Mouse (Mus musculus): ENCODE results near the gene Nppa. TPM values are rescaled to one million over a fixed set of nuclear protein-coding genes. Genes with fewer than 3 reads are reported as not detected.
A peak's percentile ranks its signal among the peaks of the same experiment; 100 is the strongest.

Gene Nppa
- polyA plus RNA-seq, 1 experiment from 2014 or later = 7.7 TPM

- Histone ChIP-seq H3K27me3 (ENCODE audit: low read depth, poor library complexity, severe bottlenecking) (no peaks in the 10 kb centered on the region), H3K27ac (no peak overlapping the region), H3K9me3 (replicated peaks) (no peaks in the 10 kb centered on the region), H3K36me3 (peaks cover 98% of the 10 kb centered on the region), H3K4me1 (no peaks in the 10 kb centered on the region), H3K4me3 (no peak overlapping the region)
- no peak for DNase-seq (ENCODE audit: low spot score)
- 89% methylated on average over 3 of the region's 3 CpGs for WGBS
Measured at GRCm38 (mm10) chr4:148024003-148024402, 23.5 kb downstream of the Nppa start.

- WGBS = 97% methylated on average over 7 of the region's 7 CpGs
- Histone ChIP-seq H3K9me3 (replicated peaks) (no peaks in the 10 kb centered on the region), H3K27ac (no peak overlapping the region), H3K36me3 (peaks cover 85% of the 10 kb centered on the region), H3K27me3 (ENCODE audit: low read depth, poor library complexity, severe bottlenecking) (no peaks in the 10 kb centered on the region), H3K4me1 (no peaks in the 10 kb centered on the region), H3K4me3 (no peak overlapping the region)
- no peak for DNase-seq (ENCODE audit: low spot score)
Measured at GRCm38 (mm10) chr4:148029297-148029696, 28.8 kb downstream of the Nppa start.

- Histone ChIP-seq H3K4me1 (no peaks in the 10 kb centered on the region), H3K27me3 (ENCODE audit: low read depth, poor library complexity, severe bottlenecking) (no peaks in the 10 kb centered on the region), H3K9me3 (replicated peaks) (no peaks in the 10 kb centered on the region), H3K36me3 (peaks cover 84% of the 10 kb centered on the region), H3K27ac (no peak overlapping the region), H3K4me3 (no peak overlapping the region)
- 90% methylated on average over 5 of the region's 5 CpGs for WGBS
- no peak for DNase-seq (ENCODE audit: low spot score)
Measured at GRCm38 (mm10) chr4:148030506-148030905, 30.0 kb downstream of the Nppa start.

- H3K4me3 ChIP-seq = no peak overlapping the region
- no peak overlapping the region for H3K27ac ChIP-seq
- 86% methylated on average over 7 of the region's 7 CpGs for WGBS
- peaks cover 8% of the 10 kb centered on the region for H3K4me1 ChIP-seq
- H3K36me3 ChIP-seq = peaks cover 63% of the 10 kb centered on the region
- no peaks in the 10 kb centered on the region for H3K9me3 ChIP-seq (replicated peaks)
- DNase-seq (ENCODE audit: low spot score) = no peak
- H3K27me3 ChIP-seq (ENCODE audit: low read depth, poor library complexity, severe bottlenecking) = no peaks in the 10 kb centered on the region
Measured at GRCm38 (mm10) chr4:148033858-148034410, 33.4 kb downstream of the Nppa start.

- Histone ChIP-seq H3K36me3 (peaks cover 53% of the 10 kb centered on the region), H3K4me3 (no peak overlapping the region), H3K9me3 (replicated peaks) (no peaks in the 10 kb centered on the region), H3K4me1 (peaks cover 22% of the 10 kb centered on the region), H3K27me3 (ENCODE audit: low read depth, poor library complexity, severe bottlenecking) (no peaks in the 10 kb centered on the region), H3K27ac (no peak overlapping the region)
- 87% methylated on average over 3 of the region's 3 CpGs for WGBS
- DNase-seq (ENCODE audit: low spot score) = no peak
Measured at GRCm38 (mm10) chr4:148035440-148035839, 34.9 kb downstream of the Nppa start.

- H3K27me3 ChIP-seq (ENCODE audit: low read depth, poor library complexity, severe bottlenecking) = no peaks in the 10 kb centered on the region
- 8% methylated on average over 26 of the region's 26 CpGs for WGBS
- H3K4me1 ChIP-seq = peaks cover 49% of the 10 kb centered on the region
- peak overlapping the region; percentile 70 for H3K4me3 ChIP-seq
- H3K36me3 ChIP-seq = peaks cover 40% of the 10 kb centered on the region
- DNase-seq (ENCODE audit: low spot score) = no peak
- peak overlapping the region; percentile 86 for H3K27ac ChIP-seq
- H3K9me3 ChIP-seq (replicated peaks) = no peaks in the 10 kb centered on the region
Measured at GRCm38 (mm10) chr4:148038079-148038599, 37.6 kb downstream of the Nppa start.

GRCm38 (mm10) chr4:148038600-148039253 is 38.2 kb downstream of the Nppa start, which contains the start of the genes Clcn6 and Mthfr:
Gene Clcn6 (minus strand): TSS chr4:148038821.
Gene Mthfr (plus strand): TSS chr4:148039077.
- under 1% methylated on average over 54 of the region's 54 CpGs for WGBS
- peak; percentile 99 for DNase-seq (ENCODE audit: low spot score)
- Histone ChIP-seq H3K4me3 (peak within 1 kb of the TSS; percentile 70), H3K9me3 (replicated peaks) (no peaks in the 10 kb centered on the region), H3K27ac (peak within 1 kb of the TSS; percentile 86), H3K27me3 (ENCODE audit: low read depth, poor library complexity, severe bottlenecking) (no peaks in the 10 kb centered on the region), H3K4me1 (peaks cover 49% of the 10 kb centered on the region), H3K36me3 (peaks cover 40% of the 10 kb centered on the region)

GRCm38 (mm10) chr4:148039254-148040028 is 38.9 kb downstream of the Nppa start:
- Histone ChIP-seq H3K36me3 (peaks cover 41% of the 10 kb centered on the region), H3K4me1 (peaks cover 49% of the 10 kb centered on the region), H3K9me3 (replicated peaks) (no peaks in the 10 kb centered on the region), H3K4me3 (peak overlapping the region; percentile 70), H3K27ac (peak overlapping the region; percentile 82), H3K27me3 (ENCODE audit: low read depth, poor library complexity, severe bottlenecking) (no peaks in the 10 kb centered on the region)
- no peak for DNase-seq (ENCODE audit: low spot score)
- 22% methylated on average over 19 of the region's 19 CpGs for WGBS

GRCm38 (mm10) chr4:148040029-148040830 is 39.7 kb downstream of the Nppa start:
- Histone ChIP-seq H3K4me3 (peak overlapping the region; percentile 57), H3K27me3 (ENCODE audit: low read depth, poor library complexity, severe bottlenecking) (no peaks in the 10 kb centered on the region), H3K27ac (peak overlapping the region; percentile 82), H3K36me3 (peaks cover 41% of the 10 kb centered on the region), H3K4me1 (peaks cover 49% of the 10 kb centered on the region), H3K9me3 (replicated peaks) (no peaks in the 10 kb centered on the region)
- DNase-seq (ENCODE audit: low spot score) = no peak
- 68% methylated on average over 15 of the region's 15 CpGs for WGBS

- Histone ChIP-seq H3K9me3 (replicated peaks) (no peaks in the 10 kb centered on the region), H3K4me3 (peak overlapping the region; percentile 57), H3K36me3 (peaks cover 43% of the 10 kb centered on the region), H3K27me3 (ENCODE audit: low read depth, poor library complexity, severe bottlenecking) (no peaks in the 10 kb centered on the region), H3K4me1 (peaks cover 49% of the 10 kb centered on the region), H3K27ac (peak overlapping the region; percentile 82)
- peak; percentile 82 for DNase-seq (ENCODE audit: low spot score)
- under 1% methylated on average over 19 of the region's 19 CpGs for WGBS
Measured at GRCm38 (mm10) chr4:148040933-148041610, 40.5 kb downstream of the Nppa start.

GRCm38 (mm10) chr4:148041611-148042191 is 41.2 kb downstream of the Nppa start:
- no peaks in the 10 kb centered on the region for H3K9me3 ChIP-seq (replicated peaks)
- H3K27me3 ChIP-seq (ENCODE audit: low read depth, poor library complexity, severe bottlenecking) = no peaks in the 10 kb centered on the region
- peaks cover 49% of the 10 kb centered on the region for H3K4me1 ChIP-seq
- DNase-seq (ENCODE audit: low spot score) = peak; percentile 39
- WGBS = 4% methylated on average over 16 of the region's 16 CpGs
- peaks cover 42% of the 10 kb centered on the region for H3K36me3 ChIP-seq
- H3K27ac ChIP-seq = peak overlapping the region; percentile 82
- H3K4me3 ChIP-seq = peak overlapping the region; percentile 57

Measured in limb, embryonic 10.5 days (tissue).